Mouse (Mus musculus): ENCODE measurements around the gene Dst. TPM values are rescaled to one million over a fixed set of nuclear protein-coding genes. Genes with fewer than 3 reads are reported as not detected.

The Dst gene
- polyA plus RNA-seq, 1 experiment from 2014 or later = 17.9 TPM

GRCm38 (mm10) chr1:34030330-34031021 is 122.5 kb downstream of the Dst start:
- no peak overlapping the region for H3K4me3 ChIP-seq
- no peak for ATAC-seq (ENCODE audit: extremely low read depth, insufficient number of reproducible peaks, low FRiP score, low TSS enrichment)
- H3K27ac ChIP-seq (replicated peaks) = no peak overlapping the region; the same call in 1 of the 2 replicates
- peaks cover 60% of the 10 kb centered on the region for H3K4me1 ChIP-seq
- H3K9ac ChIP-seq = 0 out of 2 replicates have a peak overlapping the region, but pooled peaks have one; percentile 44
- H3K4me2 ChIP-seq = no peak overlapping the region
- no peaks in the 10 kb centered on the region for H3K27me3 ChIP-seq (replicated peaks)
- 63% methylated on average over 17 of the region's 17 CpGs for WGBS
- H3K9me3 ChIP-seq = no peaks in the 10 kb centered on the region
- no peaks in the 10 kb centered on the region for H3K36me3 ChIP-seq

GRCm38 (mm10) chr1:34033052-34033451 is 125.0 kb downstream of the Dst start:
- Histone ChIP-seq H3K27me3 (replicated peaks) (no peaks in the 10 kb centered on the region), H3K9ac (no peak overlapping the region), H3K4me2 (no peak overlapping the region), H3K4me3 (no peak overlapping the region), H3K27ac (replicated peaks) (no peak overlapping the region), H3K4me1 (peaks cover 70% of the 10 kb centered on the region), H3K36me3 (no peaks in the 10 kb centered on the region), H3K9me3 (no peaks in the 10 kb centered on the region)
- no peak for ATAC-seq (ENCODE audit: extremely low read depth, insufficient number of reproducible peaks, low FRiP score, low TSS enrichment)
- 53% methylated on average over 5 of the region's 5 CpGs for WGBS

GRCm38 (mm10) chr1:34033478-34033877 is 125.5 kb downstream of the Dst start:
- 95% methylated on average over 1 of the region's 1 CpGs for WGBS
- peaks cover 66% of the 10 kb centered on the region for H3K4me1 ChIP-seq
- no peak overlapping the region for H3K4me2 ChIP-seq
- H3K9me3 ChIP-seq = no peaks in the 10 kb centered on the region
- H3K27me3 ChIP-seq (replicated peaks) = no peaks in the 10 kb centered on the region
- no peak for ATAC-seq (ENCODE audit: extremely low read depth, insufficient number of reproducible peaks, low FRiP score, low TSS enrichment)
- no peak overlapping the region for H3K9ac ChIP-seq
- peaks cover 4% of the 10 kb centered on the region for H3K36me3 ChIP-seq
- no peak overlapping the region for H3K4me3 ChIP-seq
- H3K27ac ChIP-seq (replicated peaks) = no peak overlapping the region

- H3K9ac ChIP-seq = no peak overlapping the region
- no peak overlapping the region for H3K27ac ChIP-seq (replicated peaks)
- H3K36me3 ChIP-seq = peaks cover 6% of the 10 kb centered on the region
- H3K27me3 ChIP-seq (replicated peaks) = no peaks in the 10 kb centered on the region
- WGBS = 65% methylated on average over 3 of the region's 3 CpGs
- ATAC-seq (ENCODE audit: extremely low read depth, insufficient number of reproducible peaks, low FRiP score, low TSS enrichment) = no peak
- H3K4me2 ChIP-seq = no peak overlapping the region
- peaks cover 62% of the 10 kb centered on the region for H3K4me1 ChIP-seq
- H3K9me3 ChIP-seq = no peaks in the 10 kb centered on the region
- no peak overlapping the region for H3K4me3 ChIP-seq
Measured at GRCm38 (mm10) chr1:34033958-34034357, 125.9 kb downstream of the Dst start.

GRCm38 (mm10) chr1:34036111-34036510 is 128.1 kb downstream of the Dst start:
- H3K9me3 ChIP-seq = no peaks in the 10 kb centered on the region
- 80% methylated on average over 12 of the region's 12 CpGs for WGBS

GRCm38 (mm10) chr1:34038571-34038970 is 130.5 kb downstream of the Dst start:
- 87% methylated on average over 7 of the region's 7 CpGs for WGBS
- no peak for ATAC-seq (ENCODE audit: extremely low read depth, insufficient number of reproducible peaks, low FRiP score, low TSS enrichment)

More at GRCm38 (mm10) chr1:34036111-34036510, 128.1 kb downstream of the Dst start:
- H3K4me2 ChIP-seq = no peak overlapping the region
- H3K27ac ChIP-seq (replicated peaks) = no peak overlapping the region
- H3K9ac ChIP-seq = no peak overlapping the region
- peaks cover 6% of the 10 kb centered on the region for H3K36me3 ChIP-seq
- no peak overlapping the region for H3K4me3 ChIP-seq
- H3K27me3 ChIP-seq (replicated peaks) = no peaks in the 10 kb centered on the region
- no peak for ATAC-seq (ENCODE audit: extremely low read depth, insufficient number of reproducible peaks, low FRiP score, low TSS enrichment)
- H3K4me1 ChIP-seq = peaks cover 62% of the 10 kb centered on the region

DNA sequence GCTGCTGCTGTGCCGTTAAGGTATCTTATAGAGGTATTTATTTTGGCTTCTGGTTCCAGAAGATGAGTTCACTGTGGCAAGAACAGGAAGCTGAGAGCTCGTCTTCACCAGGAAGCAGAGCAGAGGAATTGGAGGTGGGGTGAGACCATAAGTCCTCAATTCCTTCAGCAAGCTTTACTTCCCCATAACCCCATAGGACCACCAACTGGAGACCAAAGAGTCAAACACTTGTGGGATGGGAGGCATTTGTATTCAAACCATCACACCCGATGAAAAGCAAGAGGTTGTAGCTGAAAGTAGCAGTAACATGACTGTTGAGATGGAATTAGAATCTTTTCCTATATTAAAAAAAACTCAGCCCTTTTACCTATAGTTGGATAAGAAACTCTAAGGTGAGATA is 132.0 kb downstream of the Dst start:
- Histone ChIP-seq H3K27me3 (replicated peaks) (no peaks in the 10 kb centered on the region), H3K36me3 (peaks cover 6% of the 10 kb centered on the region), H3K4me2 (no peak overlapping the region), H3K9me3 (no peaks in the 10 kb centered on the region), H3K4me1 (peaks cover 57% of the 10 kb centered on the region), H3K9ac (no peak overlapping the region), H3K4me3 (no peak overlapping the region), H3K27ac (replicated peaks) (no peak overlapping the region)
- WGBS = 46% methylated on average over 3 of the region's 3 CpGs
- ATAC-seq (ENCODE audit: extremely low read depth, insufficient number of reproducible peaks, low FRiP score, low TSS enrichment) = no peak

More at GRCm38 (mm10) chr1:34038571-34038970, 130.5 kb downstream of the Dst start:
- H3K9me3 ChIP-seq = no peaks in the 10 kb centered on the region
- H3K27ac ChIP-seq (replicated peaks) = no peak overlapping the region
- H3K27me3 ChIP-seq (replicated peaks) = no peaks in the 10 kb centered on the region
- H3K4me2 ChIP-seq = no peak overlapping the region
- no peak overlapping the region for H3K9ac ChIP-seq
- H3K4me3 ChIP-seq = no peak overlapping the region
- peaks cover 6% of the 10 kb centered on the region for H3K36me3 ChIP-seq
- H3K4me1 ChIP-seq = peaks cover 66% of the 10 kb centered on the region

GRCm38 (mm10) chr1:34040901-34041721 is 133.1 kb downstream of the Dst start:
- H3K4me3 ChIP-seq = no peak overlapping the region
- peaks cover 48% of the 10 kb centered on the region for H3K4me1 ChIP-seq
- ATAC-seq (ENCODE audit: extremely low read depth, insufficient number of reproducible peaks, low FRiP score, low TSS enrichment) = no peak
- no peaks in the 10 kb centered on the region for H3K27me3 ChIP-seq (replicated peaks)
- no peak overlapping the region for H3K27ac ChIP-seq (replicated peaks)
- no peak overlapping the region for H3K9ac ChIP-seq
- peaks cover 6% of the 10 kb centered on the region for H3K36me3 ChIP-seq
- no peak overlapping the region for H3K4me2 ChIP-seq
- 36% methylated on average over 8 of the region's 8 CpGs for WGBS
- H3K9me3 ChIP-seq = no peaks in the 10 kb centered on the region

DNA sequence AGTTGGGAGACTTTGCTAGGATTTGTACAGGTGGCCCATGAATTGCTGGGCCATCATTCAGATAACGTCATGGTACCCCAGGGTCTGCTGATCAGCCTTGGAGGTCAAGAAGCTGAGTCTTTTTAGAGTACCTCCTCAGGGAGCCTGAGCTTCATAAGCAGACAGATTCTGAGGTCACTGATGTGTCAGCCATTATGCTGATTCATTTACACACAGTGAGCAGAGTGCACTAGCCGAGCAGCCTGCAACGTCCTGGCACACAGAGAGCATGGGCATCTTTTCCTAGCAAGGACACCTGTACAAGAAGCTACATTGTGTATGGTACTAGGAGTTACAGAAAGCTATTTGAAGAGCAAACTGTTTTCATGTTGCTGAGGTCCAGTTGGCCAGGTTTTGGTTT is 134.3 kb downstream of the Dst start:
- WGBS = 70% methylated on average over 3 of the region's 3 CpGs
- Histone ChIP-seq H3K9ac (no peak overlapping the region), H3K27me3 (replicated peaks) (no peaks in the 10 kb centered on the region), H3K4me2 (no peak overlapping the region), H3K27ac (replicated peaks) (no peak overlapping the region), H3K4me3 (no peak overlapping the region), H3K36me3 (peaks cover 6% of the 10 kb centered on the region), H3K4me1 (peaks cover 48% of the 10 kb centered on the region), H3K9me3 (no peaks in the 10 kb centered on the region)
- ATAC-seq (ENCODE audit: extremely low read depth, insufficient number of reproducible peaks, low FRiP score, low TSS enrichment) = no peak

GRCm38 (mm10) chr1:34043327-34043726 is 135.3 kb downstream of the Dst start:
- no peak for ATAC-seq (ENCODE audit: extremely low read depth, insufficient number of reproducible peaks, low FRiP score, low TSS enrichment)
- Histone ChIP-seq H3K9me3 (no peaks in the 10 kb centered on the region), H3K27me3 (replicated peaks) (no peaks in the 10 kb centered on the region), H3K4me3 (no peak overlapping the region), H3K4me1 (peaks cover 49% of the 10 kb centered on the region), H3K9ac (no peak overlapping the region), H3K4me2 (no peak overlapping the region), H3K36me3 (peaks cover 4% of the 10 kb centered on the region), H3K27ac (replicated peaks) (no peak overlapping the region)
- WGBS = 84% methylated on average over 8 of the region's 8 CpGs

DNA sequence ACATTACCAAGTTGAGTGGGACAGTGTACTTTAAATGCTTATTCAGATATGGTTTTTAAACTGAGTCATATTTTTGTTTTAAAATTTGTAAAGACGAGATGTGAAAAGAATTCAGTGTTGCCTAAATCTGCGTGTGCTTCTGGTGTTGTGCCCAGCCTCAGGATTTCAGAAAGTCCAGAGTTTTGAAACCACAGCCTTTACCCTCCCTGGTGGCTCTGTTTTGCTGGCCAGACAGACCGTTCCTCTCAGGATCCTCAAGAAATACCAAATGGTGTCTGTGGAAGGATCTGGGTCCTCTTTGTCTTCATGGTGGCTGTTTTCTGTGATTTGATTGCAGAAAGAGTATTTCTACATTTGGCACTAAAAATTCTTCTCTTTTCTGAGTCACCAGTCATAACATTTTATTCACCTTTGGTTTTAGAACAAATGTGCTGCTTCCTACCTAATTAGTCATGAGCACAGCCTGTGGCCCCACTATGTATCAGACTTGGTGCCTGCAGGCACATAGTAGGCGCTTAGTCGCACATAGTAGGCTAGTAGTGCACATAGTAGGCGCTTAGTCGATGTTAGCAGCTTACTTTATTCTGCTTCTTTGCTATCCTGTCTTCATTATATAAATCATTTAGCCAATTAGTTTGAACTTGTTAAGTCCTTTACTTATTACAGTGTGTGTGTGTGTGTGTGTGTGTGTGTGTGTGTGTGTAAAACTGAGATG is 136.0 kb downstream of the Dst start:
- ATAC-seq (ENCODE audit: extremely low read depth, insufficient number of reproducible peaks, low FRiP score, low TSS enrichment) = no peak

More for the DNA sequence above, 136.0 kb downstream of the Dst start:
- Histone ChIP-seq H3K9ac (no peak overlapping the region), H3K27me3 (replicated peaks) (no peaks in the 10 kb centered on the region), H3K4me1 (peaks cover 49% of the 10 kb centered on the region), H3K36me3 (no peaks in the 10 kb centered on the region), H3K9me3 (no peaks in the 10 kb centered on the region), H3K4me3 (no peak overlapping the region), H3K4me2 (no peak overlapping the region), H3K27ac (replicated peaks) (no peak overlapping the region)
- 81% methylated on average over 7 of the region's 7 CpGs for WGBS

Data from heart, embryonic 13.5 days (tissue).